8 mouse cellular contexts compared by ENCODE assay signal in the genomic region with DNA sequence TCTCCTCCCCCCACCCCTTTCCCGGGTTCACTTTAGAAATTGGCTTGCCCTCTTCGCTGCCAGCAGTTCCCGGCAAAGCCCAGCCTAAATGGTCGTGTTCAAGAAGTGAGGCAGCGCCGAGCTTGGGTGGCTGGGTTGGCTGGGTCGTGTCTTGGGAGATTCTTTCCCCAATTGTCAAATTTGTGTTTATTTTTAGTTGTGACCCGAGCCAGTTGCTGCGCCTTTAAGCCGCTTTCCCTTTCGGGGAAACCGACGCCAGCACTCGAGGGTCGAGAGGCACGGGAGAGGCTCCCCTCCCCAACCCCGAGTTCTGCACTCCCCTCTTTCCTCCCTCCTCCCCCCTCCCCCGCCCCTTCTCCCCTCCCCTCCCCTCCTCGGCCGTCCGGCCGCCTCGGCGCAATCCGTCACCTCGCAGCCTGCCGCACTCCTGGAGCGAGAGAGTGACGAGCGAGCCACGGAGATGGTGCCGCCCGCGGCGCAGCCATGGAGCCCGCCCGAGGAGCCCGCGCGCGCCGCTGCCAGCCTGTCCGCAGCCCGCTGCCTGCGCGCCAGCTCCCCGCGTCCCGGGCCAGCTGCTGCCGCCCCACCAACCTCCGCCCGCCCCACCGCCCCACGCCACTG.
A peak's percentile ranks its signal among the peaks of the same experiment; 100 is the strongest.
DNase-seq lines count a peak whose midpoint lies in the region; ATAC-seq and TF ChIP-seq lines count a peak whose summit lies in the region.

No protein-coding gene starts in this region.

- ATAC-seq in heart, embryonic 16.5 days (replicated peaks; ENCODE audit: extremely low read depth, insufficient read depth, low FRiP score): no peak
- 0 out of 2 replicates have a peak, but pooled peaks have one; percentile 56 for ATAC-seq in embryonic facial prominence, embryonic 13.5 days (ENCODE audit: insufficient number of reproducible peaks, insufficient read depth, low FRiP score, low TSS enrichment, low read depth)
- ATAC-seq in kidney, postnatal 0 days (replicated peaks; ENCODE audit: low FRiP score, low read depth): no peak; the same call in 1 of the 2 replicates
- ATAC-seq in midbrain, postnatal 0 days (ENCODE audit: low FRiP score): peak; percentile 56

- H3K36me3 ChIP-seq in heart, embryonic 16.5 days (ENCODE audit: control insufficient read depth, insufficient read depth): no peaks in the 10 kb centered on the region
- no peaks in the 10 kb centered on the region for H3K36me3 ChIP-seq in embryonic facial prominence, embryonic 13.5 days
- no peaks in the 10 kb centered on the region for H3K36me3 ChIP-seq in kidney, postnatal 0 days (ENCODE audit: insufficient read depth, low read length)
- no peaks in the 10 kb centered on the region for H3K36me3 ChIP-seq in midbrain, postnatal 0 days (ENCODE audit: insufficient read depth, low read length)

- DNase-seq in heart, adult 9 months (ENCODE audit: low spot score in 2 of 2): no peak
- peak; percentile 41 for DNase-seq in R1 (ENCODE audit: low read depth, low spot score)
- no peak for DNase-seq in kidney, postnatal 0 days (ENCODE audit: low spot score)
- DNase-seq in midbrain, postnatal 0 days (ENCODE audit: low spot score): no peak
- DNase-seq in urinary bladder, postnatal 10 days (ENCODE audit: low spot score): no peak
- no peak for DNase-seq in c-Kit-positive CD71-positive TER-119-positive erythroid progenitor cells, embryonic 14.5 days (ENCODE audit: low spot score)

- H3K27me3 ChIP-seq in heart, embryonic 16.5 days (ENCODE audit: control insufficient read depth, insufficient read depth, low read length): peaks cover 55% of the 10 kb centered on the region
- H3K27me3 ChIP-seq in embryonic facial prominence, embryonic 13.5 days: peaks cover 86% of the 10 kb centered on the region
- H3K27me3 ChIP-seq in kidney, postnatal 0 days (ENCODE audit: insufficient read depth, low read length): peaks cover 19% of the 10 kb centered on the region; the same call in 1 of the 2 replicates
- peaks cover 10% of the 10 kb centered on the region for H3K27me3 ChIP-seq in midbrain, postnatal 0 days (ENCODE audit: insufficient read depth, low read length)

- WGBS in heart, embryonic 16.5 days: 21% methylated on average over 36 of the region's 54 CpGs
- WGBS in embryonic facial prominence, embryonic 13.5 days: 31% methylated on average over 29 of the region's 54 CpGs
- WGBS in kidney, postnatal 0 days: 25% methylated on average over 48 of the region's 54 CpGs
- 24% methylated on average over 20 of the region's 54 CpGs for WGBS in midbrain, postnatal 0 days

- H3K9me3 ChIP-seq in heart, embryonic 16.5 days (replicated peaks; ENCODE audit: control insufficient read depth, low read length): no peaks in the 10 kb centered on the region
- no peaks in the 10 kb centered on the region for H3K9me3 ChIP-seq in embryonic facial prominence, embryonic 13.5 days
- H3K9me3 ChIP-seq in kidney, postnatal 0 days (replicated peaks; ENCODE audit: low read length): no peaks in the 10 kb centered on the region
- H3K9me3 ChIP-seq in midbrain, postnatal 0 days (ENCODE audit: low read length): no peaks in the 10 kb centered on the region

- peak overlapping the region; percentile 84 for H3K4me2 ChIP-seq in heart, embryonic 16.5 days (ENCODE audit: low read depth, low read length)
- H3K4me2 ChIP-seq in embryonic facial prominence, embryonic 13.5 days: peak overlapping the region; percentile 71
- H3K4me2 ChIP-seq in kidney, postnatal 0 days (ENCODE audit: low read length): peak overlapping the region; percentile 81
- H3K4me2 ChIP-seq in midbrain, postnatal 0 days (ENCODE audit: low read depth, low read length, poor library complexity, severe bottlenecking): peak overlapping the region; percentile 48

- no peaks in the 10 kb centered on the region; the same call in 1 of the 2 replicates for H3K4me1 ChIP-seq in heart, embryonic 16.5 days (ENCODE audit: control insufficient read depth, insufficient read depth, low read length)
- 0 out of 2 replicates have a peak, but pooled peaks cover 3% of the 10 kb centered on the region for H3K4me1 ChIP-seq in embryonic facial prominence, embryonic 13.5 days
- no peaks in the 10 kb centered on the region for H3K4me1 ChIP-seq in kidney, postnatal 0 days (replicated peaks; ENCODE audit: insufficient read depth, low read length)
- no peaks in the 10 kb centered on the region for H3K4me1 ChIP-seq in midbrain, postnatal 0 days (ENCODE audit: insufficient read depth, low read length)

- H3K27ac ChIP-seq in heart, embryonic 16.5 days (ENCODE audit: low read length): no peak overlapping the region
- no peak overlapping the region for H3K27ac ChIP-seq in embryonic facial prominence, embryonic 13.5 days
- no peak overlapping the region for H3K27ac ChIP-seq in kidney, postnatal 0 days
- peak overlapping the region; percentile 67 for H3K27ac ChIP-seq in midbrain, postnatal 0 days (ENCODE audit: low read depth, low read length)

- H3K9ac ChIP-seq in heart, embryonic 16.5 days (ENCODE audit: low read length): peak overlapping the region; percentile 42; the same call in 1 of the 2 replicates
- peak overlapping the region; percentile 61 for H3K9ac ChIP-seq in embryonic facial prominence, embryonic 13.5 days
- no peak overlapping the region for H3K9ac ChIP-seq in kidney, postnatal 0 days (ENCODE audit: low read depth, low read length)
- peak overlapping the region; percentile 68 for H3K9ac ChIP-seq in midbrain, postnatal 0 days (replicated peaks; ENCODE audit: low read length, poor library complexity, severe bottlenecking)

- TF ChIP-seq CTCF in kidney, postnatal 0 days (IDR thresholded peaks at IDR 0.05; ENCODE audit: low read depth): no peak
- TF ChIP-seq CTCF in midbrain, postnatal 0 days (IDR thresholded peaks at IDR 0.05): no peak

- peak overlapping the region; percentile 61 for H3K4me3 ChIP-seq in heart, embryonic 16.5 days (ENCODE audit: low read length)
- H3K4me3 ChIP-seq in embryonic facial prominence, embryonic 13.5 days: peak overlapping the region; percentile 55
- peak overlapping the region; percentile 41 for H3K4me3 ChIP-seq in kidney, postnatal 0 days (replicated peaks; ENCODE audit: low read depth, low read length)
- H3K4me3 ChIP-seq in midbrain, postnatal 0 days (ENCODE audit: low read depth, low read length): peak overlapping the region; percentile 58

Comparison
In these comparisons a context has a peak if more than half of its experiments do, and no peak if none do; other contexts are left out.
1. ATAC-seq: peak in embryonic facial prominence, embryonic 13.5 days (single experiment) and midbrain, postnatal 0 days (single experiment); none in heart, embryonic 16.5 days (single experiment) and kidney, postnatal 0 days (single experiment).
2. Peak in every context shown above with its lines, with median percentiles within 50 percentile points of each other: H3K4me2 ChIP-seq and H3K4me3 ChIP-seq.